Mouse (Mus musculus) forebrain, embryonic 12.5 days (tissue): ENCODE data around the gene Olfr1459. TPM values are rescaled to one million over a fixed set of nuclear protein-coding genes. Genes with fewer than 3 reads are reported as not detected.

Experiments
- ATAC-seq: fragments of 200-750 bp; cut with Nextera tagmentation; 2 replicates; pipeline ENCODE4 v1.8.0; 2017; ENCODE audit warnings: moderate TSS enrichment; ENCODE audit not compliant: low FRiP score
- H3K27ac ChIP-seq: fragments of 300-500 bp; sonication (generic); 2 replicates; pipeline ENCODE4 v1.5.1; 2016; ENCODE audit warnings: mild to moderate bottlenecking
- H3K27me3 ChIP-seq: fragments of 300-500 bp; sonication (generic); 2 replicates; pipeline ENCODE4 v1.6.1; 2016; ENCODE audit warnings: mild to moderate bottlenecking
- H3K36me3 ChIP-seq: fragments of 300-500 bp; sonication (generic); replicated peaks from 2 replicates; pipeline ENCODE4 v1.6.1; 2016; ENCODE audit warnings: mild to moderate bottlenecking
- H3K4me1 ChIP-seq: fragments of 300-500 bp; sonication (generic); 2 replicates; pipeline ENCODE4 v1.6.1; 2016
- H3K4me2 ChIP-seq: fragments of 300-500 bp; sonication (generic); 2 replicates; pipeline ENCODE4 v1.6.1; 2016; ENCODE audit warnings: mild to moderate bottlenecking, moderate library complexity
- H3K4me3 ChIP-seq: fragments of 300-500 bp; sonication (generic); replicated peaks from 2 replicates; pipeline ENCODE4 v1.5.1; 2016; ENCODE audit warnings: mild to moderate bottlenecking
- H3K9ac ChIP-seq: fragments of 300-500 bp; sonication (generic); 2 replicates; pipeline ENCODE4 v1.6.1; 2016; ENCODE audit warnings: mild to moderate bottlenecking
- H3K9me3 ChIP-seq: fragments of 300-500 bp; sonication (generic); 2 replicates; pipeline ENCODE4 v1.6.1; 2016
- WGBS: fragments of 180-500 bp; shearing (Covaris S2); methylation state at CpG from one replicate; pipeline ENCODE4 v1.1.7; 2016; 5-methylcytosine and 5-hydroxymethylcytosine counted together
- polyA plus RNA-seq: library from polyadenylated mRNA; unstranded; fragments of >200 nt; fragmentation: Nextera tagmentation; extraction: Ambion mirVana; gene quantifications from 2 replicates; pipeline ENCODE4 v1.2.1, GENCODE M21; 2016

Gene Olfr1459
- polyA plus RNA-seq = not detected in 2 replicates

GRCm38 (mm10) chr19:13149449-13149848 lies at the start of gene Olfr1459:
TSS of gene Olfr1459 (minus strand) at chr19:13149549.
- no peaks in the 10 kb centered on the region for H3K4me1 ChIP-seq
- no peak within 1 kb of the TSS for H3K4me3 ChIP-seq
- H3K9ac ChIP-seq = no peak within 1 kb of the TSS
- H3K27ac ChIP-seq = no peak within 1 kb of the TSS
- no peak within 1 kb of the TSS for H3K4me2 ChIP-seq
- H3K36me3 ChIP-seq = no peaks in the 10 kb centered on the region
- H3K27me3 ChIP-seq = no peaks in the 10 kb centered on the region
- peaks cover 22% of the 10 kb centered on the region for H3K9me3 ChIP-seq
- WGBS = 70% methylated on average over 1 of the region's 1 CpGs
- ATAC-seq = no peak

GRCm38 (mm10) chr19:13185434-13185833 lies 36.1 kb upstream of the Olfr1459 start, which contains the start of gene Olfr1462:
TSS of gene Olfr1462 (plus strand) at chr19:13185734.
- WGBS = 81% methylated on average over 1 of the region's 1 CpGs

GRCm38 (mm10) chr19:13162700-13163099 lies 13.4 kb upstream of the Olfr1459 start, which contains the start of gene Olfr1461:
TSS of gene Olfr1461 (plus strand) at chr19:13163000.
- H3K27ac ChIP-seq = no peak within 1 kb of the TSS
- H3K9ac ChIP-seq = no peak within 1 kb of the TSS
- 0 out of 2 replicates have a peak, but pooled peaks cover 5% of the 10 kb centered on the region for H3K9me3 ChIP-seq
- no peak for ATAC-seq
- no peaks in the 10 kb centered on the region for H3K36me3 ChIP-seq
- WGBS = 58% methylated on average over 1 of the region's 1 CpGs
- no peaks in the 10 kb centered on the region for H3K27me3 ChIP-seq
- no peak within 1 kb of the TSS for H3K4me3 ChIP-seq
- H3K4me1 ChIP-seq = no peaks in the 10 kb centered on the region
- H3K4me2 ChIP-seq = no peak within 1 kb of the TSS

More at GRCm38 (mm10) chr19:13185434-13185833, 36.1 kb upstream of the Olfr1459 start, which contains the start of gene Olfr1462:
- H3K4me1 ChIP-seq = no peaks in the 10 kb centered on the region
- H3K4me3 ChIP-seq = no peak within 1 kb of the TSS
- H3K27ac ChIP-seq = no peak within 1 kb of the TSS
- H3K9ac ChIP-seq = no peak within 1 kb of the TSS
- peaks cover 18% of the 10 kb centered on the region for H3K9me3 ChIP-seq
- ATAC-seq = no peak
- no peaks in the 10 kb centered on the region for H3K36me3 ChIP-seq
- H3K4me2 ChIP-seq = no peak within 1 kb of the TSS
- H3K27me3 ChIP-seq = no peaks in the 10 kb centered on the region

- Histone ChIP-seq H3K27ac (no peak within 1 kb of the TSS), H3K4me3 (no peak within 1 kb of the TSS), H3K4me2 (no peak within 1 kb of the TSS), H3K27me3 (no peaks in the 10 kb centered on the region), H3K9me3 (peaks cover 17% of the 10 kb centered on the region), H3K36me3 (no peaks in the 10 kb centered on the region), H3K9ac (no peak within 1 kb of the TSS), H3K4me1 (no peaks in the 10 kb centered on the region)
- ATAC-seq = no peak
- 79% methylated on average over 3 of the region's 3 CpGs for WGBS
Observed at GRCm38 (mm10) chr19:13106675-13107074, 42.7 kb downstream of the Olfr1459 start, which contains the start of gene Olfr1458. TSS of gene Olfr1458 (minus strand) at chr19:13106775.

DNA sequence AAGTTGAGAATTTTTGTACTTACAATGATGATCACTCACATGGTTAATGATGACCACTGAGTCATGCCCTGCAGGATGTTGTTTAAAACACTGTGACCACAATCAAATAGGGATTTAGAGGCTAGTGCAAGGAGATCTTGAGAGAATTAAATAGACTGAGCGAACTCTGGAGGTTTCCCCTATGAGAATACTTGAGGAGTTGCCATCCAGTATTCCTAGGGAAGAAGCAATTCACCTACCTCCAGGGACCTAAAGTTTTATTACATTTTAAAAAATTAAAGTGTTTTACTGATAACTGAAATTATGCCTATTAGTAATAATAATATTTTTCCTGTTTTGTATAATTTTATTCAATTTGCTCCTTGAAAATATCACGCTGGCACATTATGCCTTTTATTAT lies 51.6 kb downstream of the Olfr1459 start, which contains the start of gene Olfr1457:
Gene Olfr1457, minus strand, starts transcription at position 101 of the 400 bp plus-strand sequence.
- Histone ChIP-seq H3K27me3 (no peaks in the 10 kb centered on the region), H3K4me3 (no peak within 1 kb of the TSS), H3K27ac (no peak within 1 kb of the TSS), H3K4me1 (no peaks in the 10 kb centered on the region), H3K9me3 (peaks cover 19% of the 10 kb centered on the region; the same call in 1 of the 2 replicates), H3K36me3 (no peaks in the 10 kb centered on the region), H3K9ac (no peak within 1 kb of the TSS), H3K4me2 (no peak within 1 kb of the TSS)
- 74% methylated on average over 2 of the region's 2 CpGs for WGBS
- ATAC-seq = no peak

- Histone ChIP-seq H3K27me3 (no peaks in the 10 kb centered on the region), H3K9me3 (peaks cover 27% of the 10 kb centered on the region), H3K9ac (no peak overlapping the region), H3K4me3 (no peak overlapping the region), H3K4me2 (no peak overlapping the region), H3K4me1 (no peaks in the 10 kb centered on the region), H3K27ac (no peak overlapping the region), H3K36me3 (no peaks in the 10 kb centered on the region)
- ATAC-seq = no peak
- 89% methylated on average over 1 of the region's 1 CpGs for WGBS
Observed at GRCm38 (mm10) chr19:13093908-13094307, 55.4 kb downstream of the Olfr1459 start.

Other genes with a start within 250 kb of the Olfr1459 start
- not detected in 2 replicates for gene Olfr1447, start 245.8 kb downstream of the Olfr1459 start, polyA plus RNA-seq
- gene Olfr1448, start 225.1 kb downstream of the Olfr1459 start, polyA plus RNA-seq = not detected in 2 replicates
- gene Olfr1449, start 218.7 kb downstream of the Olfr1459 start, polyA plus RNA-seq = not detected in 2 replicates
- gene Olfr1450, start 199.3 kb downstream of the Olfr1459 start, polyA plus RNA-seq = not detected in 2 replicates
- not detected in 2 replicates for gene Olfr1451, start 154.5 kb downstream of the Olfr1459 start, polyA plus RNA-seq
- not detected in 2 replicates for gene Olfr1453, start 121.2 kb downstream of the Olfr1459 start, polyA plus RNA-seq
- not detected in 2 replicates for gene Olfr1454, start 88.9 kb downstream of the Olfr1459 start, polyA plus RNA-seq
- not detected in 2 replicates for gene Olfr1457, start 51.7 kb downstream of the Olfr1459 start, polyA plus RNA-seq
- not detected in 2 replicates for gene Olfr1458, start 42.8 kb downstream of the Olfr1459 start, polyA plus RNA-seq
- not detected in 2 replicates for gene Olfr1461, start 13.5 kb upstream of the Olfr1459 start, polyA plus RNA-seq
- not detected in 2 replicates for gene Olfr1462, start 36.2 kb upstream of the Olfr1459 start, polyA plus RNA-seq
- gene Olfr1463, start 81.8 kb upstream of the Olfr1459 start, polyA plus RNA-seq = not detected in 2 replicates
- gene Olfr1465, start 166.0 kb upstream of the Olfr1459 start, polyA plus RNA-seq = not detected in 2 replicates
- gene Olfr1466, start 189.3 kb upstream of the Olfr1459 start, polyA plus RNA-seq = not detected in 2 replicates
- gene Olfr1467, start 212.7 kb upstream of the Olfr1459 start, polyA plus RNA-seq = not detected in 2 replicates